Mouse (Mus musculus) hindbrain, embryonic 11.5 days (tissue): Measurements from ENCODE around the gene Igf1r. TPM values are rescaled to one million over a fixed set of nuclear protein-coding genes. Genes with fewer than 3 reads are reported as not detected.

ENCODE experiments used
- ATAC-seq: fragments of 200-750 bp; cut with Nextera tagmentation; 2 replicates; pipeline ENCODE4 v1.8.0; 2017; ENCODE audit warnings: mild to moderate bottlenecking, moderate TSS enrichment, moderate library complexity; ENCODE audit not compliant: low FRiP score
- DNase-seq: peaks from one replicate; pipeline ENCODE4 v3.0.0-alpha.2; 2015; ENCODE audit warnings: low spot score
- H3K27ac ChIP-seq: fragments of 300-500 bp; sonication (generic); 2 replicates; pipeline ENCODE4 v1.5.1; 2014; ENCODE audit warnings: mild to moderate bottlenecking, low read depth, low read length
- H3K27me3 ChIP-seq: fragments of 300-500 bp; sonication (generic); 2 replicates; pipeline ENCODE4 v1.6.1; 2014; ENCODE audit warnings: mild to moderate bottlenecking, low read length, moderate library complexity, mixed read lengths; ENCODE audit not compliant: control insufficient read depth, insufficient read depth
- H3K36me3 ChIP-seq: fragments of 300-500 bp; sonication (generic); 2 replicates; pipeline ENCODE4 v1.6.1; 2014; ENCODE audit warnings: mild to moderate bottlenecking, low read length, moderate library complexity, mixed read lengths; ENCODE audit not compliant: control insufficient read depth, insufficient read depth
- H3K4me1 ChIP-seq: fragments of 300-500 bp; sonication (generic); replicated peaks from 2 replicates; pipeline ENCODE4 v1.6.1; 2014; ENCODE audit warnings: low read length, mixed read lengths; ENCODE audit not compliant: control insufficient read depth, insufficient read depth
- H3K4me2 ChIP-seq: fragments of 300-500 bp; sonication (generic); replicated peaks from 2 replicates; pipeline ENCODE4 v1.6.1; 2014; ENCODE audit warnings: mild to moderate bottlenecking, low read depth, low read length
- H3K4me3 ChIP-seq: fragments of 300-500 bp; sonication (generic); 2 replicates; pipeline ENCODE4 v1.5.1; 2014; ENCODE audit warnings: low read depth, low read length
- H3K9ac ChIP-seq: fragments of 300-500 bp; sonication (generic); 2 replicates; pipeline ENCODE4 v1.6.1; 2014; ENCODE audit warnings: low read depth, low read length
- H3K9me3 ChIP-seq: fragments of 300-500 bp; sonication (generic); 2 replicates; pipeline ENCODE4 v1.6.1; 2016; ENCODE audit warnings: low read length; ENCODE audit not compliant: control insufficient read depth
- WGBS: fragments of 180-500 bp; shearing (Covaris S2); extraction: QIAGEN DNeasy Blood & Tissue Kit; methylation state at CpG from one replicate; pipeline ENCODE4 v1.1.7; 2014; 5-methylcytosine and 5-hydroxymethylcytosine counted together
- polyA plus RNA-seq: library from polyadenylated mRNA; unstranded; fragments of >200 nt; fragmentation: Nextera tagmentation; extraction: Ambion mirVana; gene quantifications from 2 replicates; pipeline ENCODE4 v1.2.1, GENCODE M21; 2014

The Igf1r gene
- polyA plus RNA-seq, 1 experiment from 2014 or later: 35.7 TPM

- no peak overlapping the region for H3K9ac ChIP-seq
- H3K4me3 ChIP-seq: no peak overlapping the region
- no peak overlapping the region for H3K4me2 ChIP-seq
- H3K27ac ChIP-seq: no peak overlapping the region
- DNase-seq (no peak), ATAC-seq (no peak)
- H3K4me1 ChIP-seq: no peaks in the 10 kb centered on the region
- no peaks in the 10 kb centered on the region for H3K27me3 ChIP-seq
- H3K9me3 ChIP-seq: no peaks in the 10 kb centered on the region
- no peaks in the 10 kb centered on the region for H3K36me3 ChIP-seq
- 85% methylated on average over 8 of the region's 8 CpGs for WGBS
Observed at GRCm38 (mm10) chr7:68092304-68092978, 139.8 kb downstream of the Igf1r start.

- ATAC-seq: no peak
- H3K27ac ChIP-seq: no peak overlapping the region
- no peak overlapping the region for H3K4me2 ChIP-seq
- DNase-seq: no peak
- H3K9ac ChIP-seq: no peak overlapping the region
- no peaks in the 10 kb centered on the region for H3K27me3 ChIP-seq
- no peaks in the 10 kb centered on the region for H3K9me3 ChIP-seq
- H3K4me1 ChIP-seq: no peaks in the 10 kb centered on the region
- no peak overlapping the region for H3K4me3 ChIP-seq
- no peaks in the 10 kb centered on the region for H3K36me3 ChIP-seq
- WGBS: 86% methylated on average over 9 of the region's 9 CpGs
Observed at GRCm38 (mm10) chr7:68093817-68094216, 141.2 kb downstream of the Igf1r start.

- no peaks in the 10 kb centered on the region for H3K9me3 ChIP-seq
- H3K36me3 ChIP-seq: no peaks in the 10 kb centered on the region
- DNase-seq (no peak), ATAC-seq (no peak; the same call in 1 of the 2 replicates)
- H3K4me3 ChIP-seq: no peak overlapping the region
- H3K27me3 ChIP-seq: no peaks in the 10 kb centered on the region
- H3K4me2 ChIP-seq: no peak overlapping the region
- no peak overlapping the region for H3K27ac ChIP-seq
- WGBS: 62% methylated on average over 4 of the region's 4 CpGs
- H3K4me1 ChIP-seq: no peaks in the 10 kb centered on the region
- no peak overlapping the region for H3K9ac ChIP-seq
Observed at GRCm38 (mm10) chr7:68095574-68095973, 142.9 kb downstream of the Igf1r start.

GRCm38 (mm10) chr7:68096411-68096810 lies 143.8 kb downstream of the Igf1r start:
- no peak for ATAC-seq
- 88% methylated on average over 6 of the region's 6 CpGs for WGBS

GRCm38 (mm10) chr7:68097081-68097836 lies 144.6 kb downstream of the Igf1r start:
- Histone ChIP-seq H3K36me3 (no peaks in the 10 kb centered on the region), H3K4me2 (no peak overlapping the region), H3K27me3 (no peaks in the 10 kb centered on the region), H3K4me3 (no peak overlapping the region), H3K4me1 (no peaks in the 10 kb centered on the region), H3K27ac (no peak overlapping the region), H3K9me3 (no peaks in the 10 kb centered on the region), H3K9ac (no peak overlapping the region)
- no peak for DNase-seq
- WGBS: 94% methylated on average over 7 of the region's 7 CpGs
- no peak for ATAC-seq

More at GRCm38 (mm10) chr7:68096411-68096810, 143.8 kb downstream of the Igf1r start:
- no peak overlapping the region for H3K4me3 ChIP-seq
- H3K9me3 ChIP-seq: no peaks in the 10 kb centered on the region
- H3K27ac ChIP-seq: no peak overlapping the region
- no peaks in the 10 kb centered on the region for H3K4me1 ChIP-seq
- H3K36me3 ChIP-seq: no peaks in the 10 kb centered on the region
- no peaks in the 10 kb centered on the region for H3K27me3 ChIP-seq
- no peak for DNase-seq
- no peak overlapping the region for H3K9ac ChIP-seq
- no peak overlapping the region for H3K4me2 ChIP-seq

- Histone ChIP-seq H3K27ac (no peak overlapping the region), H3K4me2 (no peak overlapping the region), H3K9ac (no peak overlapping the region), H3K27me3 (no peaks in the 10 kb centered on the region), H3K9me3 (no peaks in the 10 kb centered on the region), H3K36me3 (no peaks in the 10 kb centered on the region), H3K4me3 (no peak overlapping the region), H3K4me1 (no peaks in the 10 kb centered on the region)
- no peak for DNase-seq
- no peak for ATAC-seq
- WGBS: 95% methylated on average over 6 of the region's 6 CpGs
Observed at GRCm38 (mm10) chr7:68098098-68098497, 145.5 kb downstream of the Igf1r start.

GRCm38 (mm10) chr7:68100388-68100787 lies 147.8 kb downstream of the Igf1r start:
- Histone ChIP-seq H3K9ac (no peak overlapping the region), H3K4me2 (no peak overlapping the region), H3K36me3 (no peaks in the 10 kb centered on the region), H3K9me3 (no peaks in the 10 kb centered on the region), H3K4me1 (no peaks in the 10 kb centered on the region), H3K4me3 (no peak overlapping the region), H3K27me3 (no peaks in the 10 kb centered on the region), H3K27ac (no peak overlapping the region)
- ATAC-seq (no peak), DNase-seq (no peak)
- whole genome bisulfite sequencing: 75% methylated on average over 10 of the region's 10 CpGs

DNA sequence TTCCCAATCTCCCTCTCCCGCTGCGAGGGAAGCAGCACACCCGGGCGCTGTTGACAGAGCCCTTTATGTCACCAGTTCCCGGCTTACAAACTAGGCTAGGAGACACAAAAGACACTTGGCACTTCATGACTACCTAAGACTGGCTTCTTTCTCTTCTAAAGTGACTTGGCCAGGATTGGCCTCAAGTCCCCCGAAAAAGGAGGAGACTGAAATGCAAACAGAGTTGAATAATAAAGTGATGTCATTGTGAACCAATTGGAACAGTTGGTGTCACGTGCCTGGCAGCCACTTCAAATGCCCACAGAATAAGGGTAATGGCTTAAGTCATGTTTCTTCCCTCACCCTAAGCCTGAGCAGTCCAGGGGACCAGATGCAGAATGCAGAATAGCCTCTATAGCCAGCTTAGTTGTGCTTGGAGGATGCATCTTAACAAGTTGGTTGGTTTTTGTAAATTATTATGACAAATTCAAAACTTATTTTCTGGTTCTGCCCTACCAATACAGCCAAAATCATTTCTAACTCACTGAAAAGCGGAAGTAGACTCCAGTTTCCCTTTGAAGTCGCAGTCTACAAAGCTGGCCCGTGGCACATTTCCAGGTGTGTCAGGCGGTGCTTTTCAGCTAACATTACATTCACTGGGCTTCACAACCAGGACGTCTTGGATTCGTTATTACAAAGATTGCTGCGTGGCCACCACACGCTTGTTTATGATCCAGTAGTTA lies 150.0 kb downstream of the Igf1r start:
- DNase-seq (no peak), ATAC-seq (no peak)
- H3K27ac ChIP-seq: no peak overlapping the region

More for the DNA sequence above, 150.0 kb downstream of the Igf1r start:
- H3K9ac ChIP-seq: no peak overlapping the region
- H3K9me3 ChIP-seq: no peaks in the 10 kb centered on the region
- H3K36me3 ChIP-seq: no peaks in the 10 kb centered on the region
- H3K27me3 ChIP-seq: no peaks in the 10 kb centered on the region
- H3K4me3 ChIP-seq: no peak overlapping the region
- no peak overlapping the region for H3K4me2 ChIP-seq
- H3K4me1 ChIP-seq: no peaks in the 10 kb centered on the region
- WGBS: 77% methylated on average over 15 of the region's 15 CpGs
